Mouse (Mus musculus) midbrain, embryonic 11.5 days (tissue): ENCODE results near the gene Aqr. TPM values are rescaled to one million over a fixed set of nuclear protein-coding genes. Genes with fewer than 3 reads are reported as not detected.

ENCODE experiments used
- microRNA-seq: library from miRNA; unstranded; fragments of <30 nt; microRNA quantifications from one replicate; pipeline ENCODE4, GENCODE M21; 2017
- polyA plus RNA-seq: library from polyadenylated mRNA; unstranded; fragments of >200 nt; fragmentation: Nextera tagmentation; extraction: Ambion mirVana; gene quantifications from 2 replicates; pipeline ENCODE4 v1.2.1, GENCODE M21; 2014

Aqr gene
- polyA plus RNA-seq, 1 experiment from 2014 or later = 65.5 TPM

Small RNA genes within 50 kb of the gene (microRNA-seq; reads per million reads assigned to microRNA genes)
- 0.57 reads per million for gene Mir7002

Other genes with a start within 250 kb of the Aqr start
- gene Gjd2, start 173.4 kb downstream of the Aqr start, polyA plus RNA-seq = 0.82 and 1.1 TPM in 2 replicates
- gene Actc1, start 133.5 kb downstream of the Aqr start, polyA plus RNA-seq = 1.6 and 2.0 TPM in 2 replicates
- 3.9 and 4.3 TPM in 2 replicates for gene Zfp770, start 14.4 kb upstream of the Aqr start, polyA plus RNA-seq